Mouse (Mus musculus): ENCODE data around the gene Tmem213. TPM values are rescaled to one million over a fixed set of nuclear protein-coding genes. Genes with fewer than 3 reads are reported as not detected.

Tmem213 gene
- polyA plus RNA-seq (2017; shearing (Covaris generic)) = not detected

DNA sequence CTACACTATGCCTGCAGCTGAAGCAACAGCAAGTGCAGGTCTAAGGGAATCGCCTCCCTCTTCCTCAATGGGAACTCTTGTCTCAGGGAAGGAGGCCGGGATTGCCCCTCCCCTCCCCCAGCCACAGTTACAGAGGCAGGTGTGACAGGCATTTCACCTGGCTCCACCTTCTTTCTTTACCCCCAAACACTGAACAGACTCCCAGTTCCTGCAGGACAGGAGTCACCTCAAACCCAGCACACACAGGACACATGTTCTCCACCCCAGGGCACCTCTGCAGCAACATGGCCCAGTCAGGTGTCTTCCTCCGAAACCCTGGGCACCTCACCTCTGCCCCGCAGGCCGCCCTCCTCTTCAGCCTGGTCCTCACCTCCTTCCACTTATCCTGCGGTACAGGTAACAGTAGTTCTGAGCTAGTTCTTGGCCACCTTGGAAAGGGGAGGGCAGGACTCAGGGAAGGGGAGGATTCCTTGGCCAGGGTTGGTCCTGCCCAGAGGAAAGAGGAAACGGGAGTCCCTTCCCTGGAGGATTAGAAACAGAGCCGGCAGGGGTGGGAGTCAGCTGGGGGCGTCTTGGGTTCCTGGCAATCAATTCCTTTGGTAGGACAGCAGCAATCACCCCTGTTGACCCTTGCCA, at the start of gene Tmem213:
Gene Tmem213, plus strand, starts transcription at position 96 of the 636 bp plus-strand sequence.

GRCm38 (mm10) chr6:38124207-38124835, 15.3 kb downstream of the Tmem213 start, which contains the start of gene Atp6v0a4:
Gene Atp6v0a4 (minus strand): TSS chr6:38124586.

Other genes starting within 250 kb of the Tmem213 start
- 18.2 TPM for gene Trim24, start 238.4 kb upstream of the Tmem213 start, polyA plus RNA-seq (2017; shearing (Covaris generic))
- gene Svopl, start 62.3 kb upstream of the Tmem213 start, polyA plus RNA-seq (2017; shearing (Covaris generic)) = 0.27 TPM
- gene Atp6v0a4, start 15.3 kb downstream of the Tmem213 start, polyA plus RNA-seq (2017; shearing (Covaris generic)) = 1.1 TPM
- 0.27 TPM for gene D630045J12Rik, start 144.8 kb downstream of the Tmem213 start, polyA plus RNA-seq (2017; shearing (Covaris generic))
- 0.10 TPM for gene Zc3hav1l, start 190.0 kb downstream of the Tmem213 start, polyA plus RNA-seq (2017; shearing (Covaris generic))
- gene Zc3hav1, start 245.3 kb downstream of the Tmem213 start, polyA plus RNA-seq (2017; shearing (Covaris generic)) = 299 TPM